Mouse (Mus musculus) lung, adult 2 months (tissue): ENCODE measurements around the gene Gm1673.

ENCODE experiments used
- CTCF ChIP-seq: fragments of 200-500 bp; IDR thresholded peaks from 2 replicates; pipeline ENCODE4 v1.5.1; 2011; ENCODE audit warnings: mild to moderate bottlenecking, low read length, control low read depth; ENCODE audit not compliant: insufficient read depth
- POLR2A ChIP-seq: fragments of 200-500 bp; IDR thresholded peaks from 2 replicates; pipeline ENCODE4 v1.6.1; 2011; ENCODE audit warnings: low read depth, mild to moderate bottlenecking, control low read depth, low read length, borderline replicate concordance; ENCODE audit errors: extremely low read depth

GRCm38 (mm10) chr5:33983309-33984121 is at the start of gene Gm1673:
- no peak for TF ChIP-seq POLR2A
- TF ChIP-seq CTCF = no peak
